Mouse (Mus musculus): Measurements from ENCODE around the gene Acss1. TPM values are rescaled to one million over a fixed set of nuclear protein-coding genes. Genes with fewer than 3 reads are reported as not detected.

Gene Acss1
- polyA plus RNA-seq (2015; fragmentation: Nextera tagmentation; extraction: Ambion mirVana), result 22.1 and 24.4 TPM in 2 replicates

GRCm38 (mm10) chr2:150667820-150668766 is at the start of gene Acss1:
TSS of gene Acss1 (minus strand) at chr2:150668500.
- Histone ChIP-seq H3K4me3 (ENCODE audit: low read length) (peak within 1 kb of the TSS; percentile 67), H3K9ac (ENCODE audit: low read depth, low read length) (peak within 1 kb of the TSS; percentile 78), H3K27ac (ENCODE audit: low read depth, low read length) (peak within 1 kb of the TSS; percentile 64), H3K36me3 (ENCODE audit: control insufficient read depth, insufficient read depth, low read length) (no peaks in the 10 kb centered on the region), H3K9me3 (ENCODE audit: control insufficient read depth, low read length) (no peaks in the 10 kb centered on the region), H3K4me1 (ENCODE audit: control insufficient read depth, insufficient read depth, low read depth, low read length) (peaks cover 9% of the 10 kb centered on the region), H3K27me3 (replicated peaks; ENCODE audit: control insufficient read depth, insufficient read depth, low read length) (peaks cover 2% of the 10 kb centered on the region; the same call in 1 of the 2 replicates), H3K4me2 (ENCODE audit: low read length) (peak within 1 kb of the TSS; percentile 91)
- WGBS, result 3% methylated on average over 52 of the region's 61 CpGs
- ATAC-seq, result peak; percentile 82

GRCm38 (mm10) chr2:150712167-150712674 is 43.9 kb upstream of the Acss1 start:
- no peak for ATAC-seq
- no peak overlapping the region for H3K4me3 ChIP-seq (ENCODE audit: low read length)
- no peaks in the 10 kb centered on the region for H3K27me3 ChIP-seq (replicated peaks; ENCODE audit: control insufficient read depth, insufficient read depth, low read length)
- H3K4me1 ChIP-seq (ENCODE audit: control insufficient read depth, insufficient read depth, low read depth, low read length), result no peaks in the 10 kb centered on the region
- H3K4me2 ChIP-seq (ENCODE audit: low read length), result no peak overlapping the region
- no peak overlapping the region for H3K27ac ChIP-seq (ENCODE audit: low read depth, low read length)
- H3K9me3 ChIP-seq (ENCODE audit: control insufficient read depth, low read length), result no peaks in the 10 kb centered on the region
- H3K36me3 ChIP-seq (ENCODE audit: control insufficient read depth, insufficient read depth, low read length), result no peaks in the 10 kb centered on the region
- 85% methylated on average over 4 of the region's 4 CpGs for WGBS
- no peak overlapping the region for H3K9ac ChIP-seq (ENCODE audit: low read depth, low read length)

- Histone ChIP-seq H3K4me2 (ENCODE audit: low read length) (no peak overlapping the region), H3K27me3 (replicated peaks; ENCODE audit: control insufficient read depth, insufficient read depth, low read length) (peaks cover 30% of the 10 kb centered on the region), H3K36me3 (ENCODE audit: control insufficient read depth, insufficient read depth, low read length) (no peaks in the 10 kb centered on the region), H3K4me3 (ENCODE audit: low read length) (no peak overlapping the region), H3K9ac (ENCODE audit: low read depth, low read length) (no peak overlapping the region), H3K4me1 (ENCODE audit: control insufficient read depth, insufficient read depth, low read depth, low read length) (peaks cover 13% of the 10 kb centered on the region), H3K9me3 (ENCODE audit: control insufficient read depth, low read length) (no peaks in the 10 kb centered on the region), H3K27ac (ENCODE audit: low read depth, low read length) (no peak overlapping the region)
- no peak for ATAC-seq
- 76% methylated on average over 6 of the region's 6 CpGs for WGBS
Observed at GRCm38 (mm10) chr2:150691481-150692170, 23.3 kb upstream of the Acss1 start.

DNA sequence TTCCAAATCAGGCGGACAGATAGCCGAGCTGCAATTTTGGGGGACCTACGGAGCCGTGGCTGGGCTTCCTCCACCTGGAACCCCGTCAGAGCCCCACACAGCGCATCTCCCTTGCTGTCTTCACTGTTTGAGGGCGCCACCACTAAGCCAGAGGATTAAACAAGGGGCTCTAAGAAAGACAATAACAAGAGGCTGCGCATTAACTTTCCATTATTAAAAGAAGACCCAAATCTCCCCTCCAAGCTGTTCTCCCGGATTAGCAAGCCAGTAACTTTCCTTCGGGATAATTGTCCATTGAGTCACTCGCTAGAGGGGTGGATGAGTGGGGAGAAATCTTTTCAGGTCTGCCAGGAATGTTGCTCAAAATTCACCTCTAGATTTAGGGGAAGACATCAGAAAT is 21.9 kb upstream of the Acss1 start:
- Histone ChIP-seq H3K4me1 (ENCODE audit: control insufficient read depth, insufficient read depth, low read depth, low read length) (peaks cover 13% of the 10 kb centered on the region), H3K36me3 (ENCODE audit: control insufficient read depth, insufficient read depth, low read length) (no peaks in the 10 kb centered on the region), H3K27ac (ENCODE audit: low read depth, low read length) (no peak overlapping the region), H3K4me3 (ENCODE audit: low read length) (no peak overlapping the region), H3K27me3 (replicated peaks; ENCODE audit: control insufficient read depth, insufficient read depth, low read length) (peaks cover 39% of the 10 kb centered on the region), H3K4me2 (ENCODE audit: low read length) (no peak overlapping the region), H3K9ac (ENCODE audit: low read depth, low read length) (no peak overlapping the region), H3K9me3 (ENCODE audit: control insufficient read depth, low read length) (no peaks in the 10 kb centered on the region)
- no peak for ATAC-seq
- WGBS, result 11% methylated on average over 11 of the region's 11 CpGs

GRCm38 (mm10) chr2:150689223-150689800 is 21.0 kb upstream of the Acss1 start, which contains the start of gene Vsx1:
TSS of gene Vsx1 (minus strand) at chr2:150689360.
- WGBS, result 47% methylated on average over 16 of the region's 16 CpGs
- no peak within 1 kb of the TSS for H3K27ac ChIP-seq (ENCODE audit: low read depth, low read length)
- H3K4me3 ChIP-seq (ENCODE audit: low read length), result peak within 1 kb of the TSS; percentile 47
- H3K4me1 ChIP-seq (ENCODE audit: control insufficient read depth, insufficient read depth, low read depth, low read length), result peaks cover 13% of the 10 kb centered on the region
- peak within 1 kb of the TSS; percentile 61 for H3K9ac ChIP-seq (ENCODE audit: low read depth, low read length)
- no peaks in the 10 kb centered on the region for H3K9me3 ChIP-seq (ENCODE audit: control insufficient read depth, low read length)
- 0 out of 2 replicates have a peak, but pooled peaks have one; percentile 2 for ATAC-seq
- H3K27me3 ChIP-seq (replicated peaks; ENCODE audit: control insufficient read depth, insufficient read depth, low read length), result peaks cover 39% of the 10 kb centered on the region
- H3K36me3 ChIP-seq (ENCODE audit: control insufficient read depth, insufficient read depth, low read length), result no peaks in the 10 kb centered on the region
- peak within 1 kb of the TSS; percentile 72 for H3K4me2 ChIP-seq (ENCODE audit: low read length)

GRCm38 (mm10) chr2:150688541-150689186 is 20.4 kb upstream of the Acss1 start:
- ATAC-seq, result peak; percentile 86
- Histone ChIP-seq H3K4me1 (ENCODE audit: control insufficient read depth, insufficient read depth, low read depth, low read length) (peaks cover 13% of the 10 kb centered on the region), H3K9ac (ENCODE audit: low read depth, low read length) (peak overlapping the region; percentile 61), H3K27ac (ENCODE audit: low read depth, low read length) (no peak overlapping the region), H3K9me3 (ENCODE audit: control insufficient read depth, low read length) (no peaks in the 10 kb centered on the region), H3K27me3 (replicated peaks; ENCODE audit: control insufficient read depth, insufficient read depth, low read length) (peaks cover 39% of the 10 kb centered on the region), H3K4me2 (ENCODE audit: low read length) (peak overlapping the region; percentile 72), H3K4me3 (ENCODE audit: low read length) (peak overlapping the region; percentile 47), H3K36me3 (ENCODE audit: control insufficient read depth, insufficient read depth, low read length) (no peaks in the 10 kb centered on the region)
- under 1% methylated on average over 44 of the region's 44 CpGs for WGBS

GRCm38 (mm10) chr2:150687871-150688540 is 19.7 kb upstream of the Acss1 start:
- ATAC-seq, result peak; percentile 5; the same call in 1 of the 2 replicates
- H3K27me3 ChIP-seq (replicated peaks; ENCODE audit: control insufficient read depth, insufficient read depth, low read length), result peaks cover 37% of the 10 kb centered on the region

DNA sequence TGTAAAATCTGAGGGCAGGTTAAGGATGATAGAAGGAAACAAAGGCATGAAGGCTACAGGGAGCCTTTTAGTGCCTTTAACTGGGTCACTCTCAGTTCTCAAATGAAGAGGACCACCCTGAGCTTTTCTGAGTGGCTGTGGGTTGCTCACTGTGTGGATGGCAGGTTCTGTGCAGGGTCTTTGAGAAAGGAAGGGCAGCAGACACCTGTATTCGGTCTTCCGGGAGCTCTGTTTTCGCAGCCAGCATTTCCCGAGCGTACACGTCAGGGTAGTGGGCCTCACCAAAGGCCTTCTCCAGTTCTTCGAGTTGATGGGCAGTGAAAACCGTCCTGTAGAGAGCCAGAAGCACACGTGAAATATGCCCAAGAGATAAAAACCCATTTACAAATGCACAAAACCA is 17.1 kb upstream of the Acss1 start:
- peaks cover 13% of the 10 kb centered on the region for H3K4me1 ChIP-seq (ENCODE audit: control insufficient read depth, insufficient read depth, low read depth, low read length)
- no peaks in the 10 kb centered on the region for H3K9me3 ChIP-seq (ENCODE audit: control insufficient read depth, low read length)
- peaks cover 26% of the 10 kb centered on the region for H3K27me3 ChIP-seq (replicated peaks; ENCODE audit: control insufficient read depth, insufficient read depth, low read length)
- WGBS, result 93% methylated on average over 9 of the region's 9 CpGs
- H3K4me2 ChIP-seq (ENCODE audit: low read length), result no peak overlapping the region
- no peaks in the 10 kb centered on the region for H3K36me3 ChIP-seq (ENCODE audit: control insufficient read depth, insufficient read depth, low read length)
- no peak overlapping the region for H3K4me3 ChIP-seq (ENCODE audit: low read length)
- H3K9ac ChIP-seq (ENCODE audit: low read depth, low read length), result no peak overlapping the region
- H3K27ac ChIP-seq (ENCODE audit: low read depth, low read length), result no peak overlapping the region
- ATAC-seq, result no peak

More at GRCm38 (mm10) chr2:150687871-150688540, 19.7 kb upstream of the Acss1 start:
- WGBS, result 3% methylated on average over 23 of the region's 23 CpGs
- H3K27ac ChIP-seq (ENCODE audit: low read depth, low read length), result no peak overlapping the region
- peak overlapping the region; percentile 72 for H3K4me2 ChIP-seq (ENCODE audit: low read length)
- H3K4me1 ChIP-seq (ENCODE audit: control insufficient read depth, insufficient read depth, low read depth, low read length), result peaks cover 13% of the 10 kb centered on the region
- no peaks in the 10 kb centered on the region for H3K9me3 ChIP-seq (ENCODE audit: control insufficient read depth, low read length)
- peak overlapping the region; percentile 47 for H3K4me3 ChIP-seq (ENCODE audit: low read length)
- H3K9ac ChIP-seq (ENCODE audit: low read depth, low read length), result peak overlapping the region; percentile 61
- no peaks in the 10 kb centered on the region for H3K36me3 ChIP-seq (ENCODE audit: control insufficient read depth, insufficient read depth, low read length)

Measured in hindbrain, embryonic 16.5 days (tissue).